Mouse (Mus musculus) cerebellum, adult 2 months (tissue): Measurements from ENCODE around the gene Tbc1d10c.

ENCODE experiments used
- CTCF ChIP-seq: fragments of 200-500 bp; IDR thresholded peaks from 2 replicates; pipeline ENCODE4 v1.5.1; 2011; ENCODE audit warnings: low read depth, mild to moderate bottlenecking, control low read depth, low read length, moderate library complexity, borderline replicate concordance; ENCODE audit not compliant: insufficient read depth
- POLR2A ChIP-seq: fragments of 200-500 bp; IDR thresholded peaks from 2 replicates; pipeline ENCODE4 v1.6.1; 2011; ENCODE audit warnings: low read length, control low read depth, borderline replicate concordance; ENCODE audit not compliant: insufficient read depth

DNA sequence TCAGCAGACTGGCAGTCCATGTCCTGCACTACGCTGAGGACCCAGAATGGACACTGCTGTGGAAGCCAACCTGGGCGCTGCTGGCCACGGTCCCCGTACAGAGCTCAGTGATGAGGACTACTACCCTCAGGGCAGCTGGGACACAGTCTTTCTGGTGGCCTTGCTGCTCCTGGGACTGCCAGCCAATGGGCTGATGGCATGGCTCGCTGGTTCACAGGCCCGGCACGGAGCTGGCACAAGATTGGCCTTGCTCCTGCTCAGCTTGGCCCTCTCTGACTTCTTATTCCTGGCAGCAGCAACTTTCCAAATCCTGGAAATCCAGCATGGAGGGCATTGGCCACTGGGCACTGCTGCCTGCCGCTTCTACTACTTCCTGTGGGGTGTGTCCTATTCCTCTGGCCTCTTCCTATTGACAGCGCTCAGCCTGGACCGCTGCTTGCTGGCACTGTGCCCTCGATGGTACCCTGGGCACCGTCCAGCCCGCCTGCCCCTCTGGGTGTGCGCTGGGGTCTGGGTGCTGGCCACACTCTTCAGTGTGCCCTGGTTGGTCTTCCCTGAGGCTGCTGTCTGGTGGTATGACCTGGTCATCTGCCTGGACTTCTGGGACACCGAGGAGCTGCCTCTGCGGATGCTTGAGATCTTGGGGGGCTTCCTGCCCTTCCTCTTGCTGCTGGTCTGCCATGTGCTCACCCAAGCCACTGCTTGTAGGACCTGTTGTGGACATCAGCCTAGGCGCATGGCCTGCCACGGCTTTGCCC lies 48.5 kb downstream of the Tbc1d10c start:
- TF ChIP-seq CTCF: no peak
- no peak for TF ChIP-seq POLR2A
